Mouse (Mus musculus): ENCODE measurements around the gene 4931429L15Rik.
"Not testable (repeated sequence)": the region's sequence is repeated elsewhere in the genome, so short reads cannot be mapped to it uniquely, and the experiment has no call there.

The 4931429L15Rik gene

GRCm38 (mm10) chr9:46319886-46320285 lies at the start of gene 4931429L15Rik:
Gene 4931429L15Rik, minus strand, starts transcription at chr9:46319986.
- not testable (repeated sequence) for DNase-seq (ENCODE audit: low read depth)

DNA sequence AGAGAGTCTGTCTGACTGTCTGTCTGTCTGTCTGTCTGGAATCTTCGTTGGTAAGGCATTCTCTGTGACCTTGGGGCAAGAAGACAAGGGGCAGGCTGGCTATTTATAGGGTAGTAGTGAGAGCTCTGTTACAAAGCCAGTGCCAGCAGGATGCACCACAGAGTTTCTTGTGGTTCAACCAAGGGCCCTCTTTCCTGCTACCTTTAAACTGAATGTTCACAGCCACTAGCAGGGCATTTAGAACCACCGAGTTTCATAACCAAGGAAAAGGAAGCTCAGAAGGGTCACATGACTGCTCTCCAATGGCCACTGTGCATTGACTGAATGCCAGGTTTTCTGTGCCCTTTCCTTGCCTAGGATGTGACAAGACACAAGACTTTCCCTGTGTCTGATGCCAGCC lies 42.7 kb upstream of the 4931429L15Rik start:
- DNase-seq (ENCODE audit: low read depth), result no peak

GRCm38 (mm10) chr9:46361461-46362111 lies 41.8 kb upstream of the 4931429L15Rik start:
- DNase-seq (ENCODE audit: low read depth), result no peak

DNA sequence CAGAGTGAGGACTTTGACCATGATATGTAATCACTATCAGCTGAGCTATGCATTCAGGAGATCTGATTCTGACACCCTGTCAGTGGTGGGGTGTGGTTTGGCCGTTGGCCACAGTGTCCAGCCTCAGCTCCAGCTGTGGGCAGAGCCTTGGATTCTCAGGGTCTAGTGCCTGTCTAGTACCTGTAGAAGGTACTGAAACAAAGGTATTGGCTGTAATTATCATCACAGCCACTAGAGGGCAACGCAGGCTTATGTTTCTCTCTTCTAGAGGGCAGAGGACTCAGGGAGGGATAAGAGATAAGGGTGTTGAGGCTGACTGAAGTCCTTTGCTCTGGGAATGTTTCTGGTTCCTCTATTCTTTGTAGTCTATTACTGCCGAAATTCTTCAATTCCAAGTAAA lies 34.2 kb upstream of the 4931429L15Rik start:
- peak; percentile 71 for DNase-seq (ENCODE audit: low read depth)

GRCm38 (mm10) chr9:46353330-46353724 lies 33.5 kb upstream of the 4931429L15Rik start:
- no peak for DNase-seq (ENCODE audit: low read depth)

DNA sequence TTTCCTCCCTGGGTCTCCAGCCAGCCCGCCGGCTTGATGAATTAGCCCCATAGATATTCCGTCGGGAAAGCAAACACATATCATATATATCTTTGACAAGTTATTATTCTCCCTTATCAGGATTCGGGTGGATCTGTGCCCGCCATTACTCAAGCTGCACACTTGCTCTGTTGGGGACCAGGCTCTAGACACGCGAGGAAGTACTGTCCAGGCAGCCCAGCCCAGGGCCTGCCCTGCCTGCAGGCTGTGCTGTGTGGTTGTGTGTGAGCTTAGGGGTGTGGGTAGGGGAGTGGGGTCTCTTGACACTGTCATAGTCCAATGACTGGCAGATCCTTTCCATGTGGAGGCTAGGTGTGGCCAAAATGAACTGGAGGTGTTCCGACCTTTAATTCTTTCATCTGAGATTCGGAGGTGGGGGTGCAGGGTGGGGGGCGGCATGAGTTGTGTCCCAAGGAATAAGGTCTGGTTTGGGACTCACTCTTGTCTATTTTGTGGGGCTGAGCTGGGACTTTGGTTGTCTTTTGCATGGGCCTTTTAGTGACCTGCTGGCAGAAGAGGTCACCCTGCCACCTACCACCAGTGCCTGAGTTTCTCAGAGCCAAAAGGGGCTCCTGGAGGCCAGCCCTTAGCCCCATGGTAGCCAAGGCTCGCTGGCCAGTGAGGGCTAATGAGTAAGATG lies 33.0 kb upstream of the 4931429L15Rik start:
- no peak for DNase-seq (ENCODE audit: low read depth)

- DNase-seq (ENCODE audit: low read depth), result peak; percentile 69
These were observed 30.7 kb upstream of the 4931429L15Rik start for GRCm38 (mm10) chr9:46350451-46350981.

DNA sequence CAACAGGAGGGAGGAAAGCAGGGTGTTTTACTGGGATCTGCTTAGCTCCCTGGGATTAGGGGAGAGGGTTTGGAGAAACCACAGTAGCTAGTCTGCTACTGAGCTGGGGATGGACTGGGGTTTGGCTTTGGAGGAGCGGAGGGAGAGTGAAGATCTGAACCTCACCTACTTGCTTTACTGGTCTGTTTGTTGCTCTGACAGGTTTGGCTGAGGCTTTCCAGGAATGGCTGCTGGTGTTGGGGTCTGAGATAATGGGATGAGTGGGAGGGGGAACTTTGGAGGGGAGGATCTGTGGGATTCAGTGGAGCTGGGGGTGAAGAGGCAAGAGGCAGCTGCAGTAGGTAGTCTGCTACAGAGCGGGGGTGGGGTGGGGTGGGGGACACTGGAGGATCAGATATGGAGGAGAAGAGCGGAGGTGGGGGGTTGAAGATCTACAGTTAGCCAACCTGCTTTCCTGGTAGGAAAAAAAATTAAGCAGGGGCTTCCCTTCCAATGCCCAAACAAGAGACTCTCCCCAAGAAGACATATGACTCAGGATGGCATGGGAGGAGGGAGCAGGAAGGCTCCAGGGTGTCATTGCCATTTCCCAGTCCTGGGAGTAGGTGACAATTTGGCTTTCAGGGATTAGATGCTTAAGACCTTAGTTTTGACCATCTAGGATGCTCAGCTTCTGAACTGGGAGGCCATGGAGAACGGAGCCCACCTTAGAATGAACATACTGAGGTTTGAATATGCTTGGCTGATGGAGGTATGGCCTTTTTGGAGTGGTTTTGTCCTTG lies 26.3 kb upstream of the 4931429L15Rik start:
- no peak for DNase-seq (ENCODE audit: low read depth)

GRCm38 (mm10) chr9:46339051-46339652 lies 19.4 kb upstream of the 4931429L15Rik start:
- no peak for DNase-seq (ENCODE audit: low read depth)

DNA sequence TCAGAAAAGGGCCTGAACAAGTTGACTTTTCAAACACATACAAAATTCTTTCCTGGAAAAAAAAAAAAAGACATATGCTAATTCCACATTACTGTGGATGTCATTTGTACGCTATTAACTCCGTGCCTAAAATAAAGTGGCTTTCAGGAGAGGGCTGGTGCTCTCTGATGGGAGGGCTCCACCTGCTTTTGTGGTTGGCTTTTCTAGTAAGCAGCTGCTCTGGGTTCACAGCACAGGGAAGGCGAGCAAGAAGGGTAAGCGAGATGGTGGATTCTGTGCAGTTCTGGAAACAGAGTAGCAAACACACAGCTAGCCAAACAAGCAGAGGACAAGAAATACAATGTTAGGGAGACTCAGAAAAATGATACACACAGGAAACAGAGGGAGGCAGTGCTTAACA lies 18.6 kb upstream of the 4931429L15Rik start:
- no peak for DNase-seq (ENCODE audit: low read depth)

DNA sequence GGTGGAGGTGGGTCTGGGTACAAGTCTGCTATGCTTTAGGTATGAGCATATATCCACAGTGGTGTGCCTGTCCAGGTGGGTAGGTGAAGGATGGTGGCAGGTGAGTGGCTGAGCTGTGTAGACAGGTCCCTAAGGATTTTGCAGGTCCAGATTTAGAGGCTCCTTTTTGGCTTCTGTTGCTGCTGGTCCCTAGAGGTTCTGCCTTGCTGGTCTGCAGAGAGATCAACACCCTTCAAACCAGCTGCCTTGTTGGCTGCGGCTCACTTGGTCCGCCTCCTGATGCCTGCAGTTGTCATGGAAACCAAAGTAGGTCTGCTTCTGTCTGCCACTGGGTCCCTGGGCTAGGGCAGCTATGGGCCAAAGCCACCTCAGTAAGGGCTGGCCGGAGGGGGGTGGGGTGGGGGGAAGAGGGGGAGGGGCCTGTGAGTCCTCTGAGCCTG lies 18.1 kb upstream of the 4931429L15Rik start:
- DNase-seq (ENCODE audit: low read depth), result no peak

- no peak for DNase-seq (ENCODE audit: low read depth)
These were observed 17.5 kb upstream of the 4931429L15Rik start for GRCm38 (mm10) chr9:46337331-46337730.

GRCm38 (mm10) chr9:46336294-46336693 lies 16.5 kb upstream of the 4931429L15Rik start:
- DNase-seq (ENCODE audit: low read depth), result not testable (repeated sequence)

GRCm38 (mm10) chr9:46335461-46335995 lies 15.7 kb upstream of the 4931429L15Rik start:
- no peak for DNase-seq (ENCODE audit: low read depth)

DNA sequence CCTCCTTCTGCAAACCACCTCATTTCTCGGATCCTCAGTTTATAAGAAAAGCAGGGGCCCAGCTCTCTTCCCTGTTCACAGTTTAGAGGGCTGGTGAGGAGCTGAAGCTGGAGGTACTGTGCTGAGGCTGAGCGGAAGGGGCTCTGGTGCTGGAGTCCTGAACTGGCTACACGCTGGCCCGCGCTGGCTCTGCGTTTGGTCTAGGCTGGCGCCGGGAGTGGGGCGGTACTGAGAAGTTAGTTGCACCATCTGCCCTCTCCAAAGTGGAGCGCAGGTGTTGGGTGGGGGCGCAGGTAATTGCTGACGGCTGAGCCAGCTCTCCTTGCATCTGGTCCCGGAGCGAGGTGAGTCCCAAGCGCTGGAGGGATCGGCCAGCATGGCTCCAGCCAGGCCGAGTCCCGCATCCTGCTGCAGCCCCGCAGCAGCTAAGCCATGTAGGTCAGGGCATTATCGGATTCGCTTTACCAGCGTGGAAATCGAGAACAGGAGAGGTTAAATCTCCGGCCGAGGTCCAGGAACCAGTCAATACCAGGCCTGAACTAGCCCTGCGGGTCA lies 14.8 kb upstream of the 4931429L15Rik start:
- DNase-seq (ENCODE audit: low read depth), result no peak

DNA sequence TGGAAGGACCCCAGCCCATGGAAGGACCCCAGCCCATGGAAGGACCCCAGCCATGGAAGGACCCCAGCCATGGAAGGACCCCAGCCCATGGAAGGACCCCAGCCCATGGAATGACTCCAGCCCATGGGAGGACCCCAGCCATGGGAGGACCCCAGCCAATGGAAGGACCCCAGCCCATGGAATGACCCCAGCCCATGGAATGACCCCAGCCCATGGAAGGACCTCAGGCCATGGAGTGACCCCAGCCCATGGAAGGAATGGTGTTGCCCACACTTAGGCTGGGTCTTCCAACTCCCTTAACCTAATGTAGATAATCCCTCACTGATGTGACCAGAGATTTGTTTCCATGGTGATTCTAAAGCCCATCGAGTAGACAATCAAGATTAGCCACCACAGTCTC lies 11.5 kb upstream of the 4931429L15Rik start:
- DNase-seq (ENCODE audit: low read depth), result no peak

GRCm38 (mm10) chr9:46330586-46330895 lies 10.8 kb upstream of the 4931429L15Rik start:
- no peak for DNase-seq (ENCODE audit: low read depth)

GRCm38 (mm10) chr9:46329801-46330585 lies 10.2 kb upstream of the 4931429L15Rik start:
- DNase-seq (ENCODE audit: low read depth), result no peak

- no peak for DNase-seq (ENCODE audit: low read depth)
These were observed 9.5 kb upstream of the 4931429L15Rik start for GRCm38 (mm10) chr9:46329250-46329648.

DNA sequence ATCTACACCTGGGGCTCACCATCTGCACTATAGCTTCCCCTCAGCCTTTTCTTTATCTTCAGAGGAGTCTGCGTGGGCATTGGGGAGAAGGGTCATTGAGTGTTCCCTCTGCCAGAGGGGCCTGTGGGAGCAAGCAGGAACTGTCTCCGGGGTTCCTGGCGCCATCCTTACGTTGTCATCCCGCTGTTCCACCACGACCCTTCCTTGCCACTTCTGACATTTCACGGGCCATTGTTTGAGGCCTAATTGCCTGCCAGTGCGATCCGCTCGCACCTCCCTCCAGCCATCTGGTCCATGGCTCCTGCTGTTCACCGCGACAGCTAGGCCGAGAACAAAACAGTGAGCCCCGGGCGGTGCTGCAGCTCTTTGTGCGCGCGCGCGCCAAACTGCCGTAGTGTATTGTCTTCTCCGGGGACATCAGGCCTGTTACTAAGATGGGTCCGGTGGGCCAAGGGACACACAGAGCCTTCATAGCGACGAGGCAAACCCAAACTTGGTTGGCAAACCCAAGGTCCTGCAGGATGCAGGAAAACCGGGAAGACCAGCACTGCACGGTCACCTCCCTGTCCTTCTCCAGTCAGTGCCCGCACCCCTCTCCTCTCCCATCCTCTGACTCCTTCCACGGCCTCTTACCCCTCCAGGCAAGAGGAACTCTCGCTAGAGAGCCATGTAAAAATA lies 8.9 kb upstream of the 4931429L15Rik start:
- DNase-seq (ENCODE audit: low read depth), result no peak

All from NIH3T3 (cell line).